Mouse (Mus musculus) embryonic facial prominence, embryonic 11.5 days (tissue): ENCODE measurements around the gene Dact2. TPM values are rescaled to one million over a fixed set of nuclear protein-coding genes. Genes with fewer than 3 reads are reported as not detected.

Experiments
- ATAC-seq: fragments of 200-750 bp; cut with Nextera tagmentation; replicated peaks from 2 replicates; pipeline ENCODE4 v1.8.0; 2017; ENCODE audit warnings: low read depth; ENCODE audit not compliant: insufficient number of reproducible peaks, low FRiP score, low TSS enrichment
- DNase-seq: peaks from one replicate; pipeline ENCODE4 v3.0.0-alpha.2; 2015; ENCODE audit warnings: low spot score
- H3K27ac ChIP-seq: fragments of 300-500 bp; sonication (generic); replicated peaks from 2 replicates; pipeline ENCODE4 v1.5.1; 2014; ENCODE audit warnings: mild to moderate bottlenecking, low read depth, low read length, control low read depth
- H3K27me3 ChIP-seq: fragments of 300-500 bp; sonication (generic); 2 replicates; pipeline ENCODE4 v1.6.1; 2014; ENCODE audit warnings: mild to moderate bottlenecking, low read length, moderate library complexity, mixed read lengths; ENCODE audit not compliant: control insufficient read depth, insufficient read depth
- H3K36me3 ChIP-seq: fragments of 300-500 bp; sonication (generic); replicated peaks from 2 replicates; pipeline ENCODE4 v1.6.1; 2014; ENCODE audit warnings: low read depth, mild to moderate bottlenecking, low read length, moderate library complexity, mixed read lengths; ENCODE audit not compliant: control insufficient read depth, insufficient read depth
- H3K4me1 ChIP-seq: fragments of 300-500 bp; sonication (generic); 2 replicates; pipeline ENCODE4 v1.6.1; 2014; ENCODE audit warnings: low read length, mixed read lengths; ENCODE audit not compliant: control insufficient read depth, insufficient read depth
- H3K4me2 ChIP-seq: fragments of 300-500 bp; sonication (generic); 2 replicates; pipeline ENCODE4 v1.6.1; 2014; ENCODE audit warnings: low read depth, mild to moderate bottlenecking, control low read depth, low read length, moderate library complexity
- H3K4me3 ChIP-seq: fragments of 300-500 bp; sonication (generic); 2 replicates; pipeline ENCODE4 v1.5.1; 2014; ENCODE audit warnings: low read depth, low read length, control low read depth
- H3K9ac ChIP-seq: fragments of 300-500 bp; sonication (generic); replicated peaks from 2 replicates; pipeline ENCODE4 v1.6.1; 2014; ENCODE audit warnings: mild to moderate bottlenecking, control low read depth, low read length
- H3K9me3 ChIP-seq: fragments of 300-500 bp; sonication (generic); replicated peaks from 2 replicates; pipeline ENCODE4 v1.6.1; 2016; ENCODE audit warnings: mild to moderate bottlenecking, low read length, inconsistent platforms, mixed read lengths; ENCODE audit not compliant: control insufficient read depth
- WGBS: fragments of 180-500 bp; shearing (Covaris S2); extraction: QIAGEN DNeasy Blood & Tissue Kit; methylation state at CpG from one replicate; pipeline ENCODE4 v1.1.7; 2014; 5-methylcytosine and 5-hydroxymethylcytosine counted together
- polyA plus RNA-seq: library from polyadenylated mRNA; unstranded; fragments of >200 nt; fragmentation: Nextera tagmentation; extraction: Ambion mirVana; gene quantifications from 2 replicates; pipeline ENCODE4 v1.2.1, GENCODE M21; 2014

The Dact2 gene
- polyA plus RNA-seq, 1 experiment from 2014 or later, result 1.1 TPM

DNA sequence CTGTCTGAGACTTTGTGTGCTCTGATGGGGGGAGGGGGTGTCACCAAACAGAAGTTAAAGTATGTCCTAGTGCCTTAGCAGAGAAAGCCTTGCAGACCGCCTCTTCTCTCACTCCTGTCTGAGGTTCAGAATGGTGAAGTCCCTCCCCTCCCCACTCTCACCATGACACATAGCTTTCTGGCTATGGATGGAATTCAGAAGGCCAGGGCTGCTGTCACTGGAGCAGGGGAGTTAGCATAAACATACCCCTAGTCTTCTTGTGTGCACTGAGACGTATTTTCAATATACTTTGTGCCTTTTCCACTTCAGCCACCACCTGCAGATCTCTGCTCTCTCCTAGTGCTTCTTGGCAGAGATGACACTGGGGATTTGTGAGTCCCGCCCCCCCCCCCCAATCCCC, 31.9 kb downstream of the Dact2 start:
- no peaks in the 10 kb centered on the region for H3K4me1 ChIP-seq
- WGBS, result 48% methylated on average over 3 of the region's 3 CpGs

DNA sequence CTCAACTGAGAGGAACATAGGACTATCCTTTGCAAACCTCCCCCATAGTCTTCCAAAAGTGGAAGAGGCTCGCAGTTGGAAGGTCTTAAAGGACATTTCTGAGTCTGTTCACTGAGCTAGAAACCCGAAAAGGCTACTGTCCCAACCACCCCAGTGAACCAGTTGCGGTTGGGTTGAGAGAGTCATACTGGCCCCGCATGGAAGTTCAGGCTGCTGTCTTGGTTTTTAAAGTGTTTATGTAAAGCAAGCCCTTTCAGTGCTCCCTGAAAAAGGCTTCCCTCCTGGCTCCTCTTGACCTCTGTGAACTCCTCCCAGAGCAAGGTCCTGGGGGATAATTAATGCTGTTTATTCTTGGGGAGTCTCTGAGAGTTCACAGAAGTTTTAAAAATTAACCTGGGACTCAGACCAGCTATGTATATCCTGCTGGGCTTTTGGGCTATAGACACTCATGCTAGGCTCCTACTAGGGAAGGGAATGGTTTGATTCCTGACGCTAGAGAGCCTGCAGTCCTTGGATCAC, 33.1 kb downstream of the Dact2 start:
- Histone ChIP-seq H3K4me3 (no peak overlapping the region), H3K9ac (no peak overlapping the region), H3K4me2 (no peak overlapping the region), H3K9me3 (no peaks in the 10 kb centered on the region), H3K27ac (no peak overlapping the region), H3K27me3 (no peaks in the 10 kb centered on the region), H3K36me3 (no peaks in the 10 kb centered on the region), H3K4me1 (no peaks in the 10 kb centered on the region)
- 47% methylated on average over 5 of the region's 5 CpGs for WGBS
- ATAC-seq (no peak), DNase-seq (no peak)

More for the DNA sequence above, 31.9 kb downstream of the Dact2 start:
- H3K27ac ChIP-seq, result no peak overlapping the region
- no peak for ATAC-seq
- no peak for DNase-seq
- H3K4me2 ChIP-seq, result no peak overlapping the region
- H3K36me3 ChIP-seq, result no peaks in the 10 kb centered on the region
- no peaks in the 10 kb centered on the region for H3K27me3 ChIP-seq
- H3K9ac ChIP-seq, result no peak overlapping the region
- no peak overlapping the region for H3K4me3 ChIP-seq
- no peaks in the 10 kb centered on the region for H3K9me3 ChIP-seq

DNA sequence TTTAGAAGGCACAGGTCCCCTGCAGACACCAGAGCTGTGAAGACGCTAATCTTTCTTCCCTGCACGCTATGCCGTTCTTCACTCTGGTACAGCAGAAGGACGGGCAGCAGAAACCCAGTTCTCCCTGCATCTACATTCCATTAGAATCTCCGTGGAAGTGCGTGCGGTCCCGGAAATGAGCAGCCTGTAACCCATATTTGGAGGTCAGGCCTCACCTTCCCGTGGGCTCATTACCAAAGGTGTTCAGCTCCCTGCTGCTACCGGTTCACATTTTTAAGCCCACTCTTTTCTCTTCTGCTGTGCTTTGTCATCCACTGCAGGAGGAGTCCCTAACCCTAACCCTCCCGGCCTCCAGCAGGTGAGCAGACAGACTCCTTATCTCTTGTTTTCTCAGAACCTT, 34.7 kb downstream of the Dact2 start:
- no peaks in the 10 kb centered on the region for H3K9me3 ChIP-seq
- H3K4me3 ChIP-seq, result no peak overlapping the region
- peaks cover 4% of the 10 kb centered on the region; the same call in 1 of the 2 replicates for H3K4me1 ChIP-seq
- H3K4me2 ChIP-seq, result no peak overlapping the region
- no peak for ATAC-seq
- H3K9ac ChIP-seq, result no peak overlapping the region
- H3K27me3 ChIP-seq, result no peaks in the 10 kb centered on the region
- no peak overlapping the region for H3K27ac ChIP-seq
- no peaks in the 10 kb centered on the region for H3K36me3 ChIP-seq
- DNase-seq, result no peak
- 74% methylated on average over 11 of the region's 11 CpGs for WGBS

DNA sequence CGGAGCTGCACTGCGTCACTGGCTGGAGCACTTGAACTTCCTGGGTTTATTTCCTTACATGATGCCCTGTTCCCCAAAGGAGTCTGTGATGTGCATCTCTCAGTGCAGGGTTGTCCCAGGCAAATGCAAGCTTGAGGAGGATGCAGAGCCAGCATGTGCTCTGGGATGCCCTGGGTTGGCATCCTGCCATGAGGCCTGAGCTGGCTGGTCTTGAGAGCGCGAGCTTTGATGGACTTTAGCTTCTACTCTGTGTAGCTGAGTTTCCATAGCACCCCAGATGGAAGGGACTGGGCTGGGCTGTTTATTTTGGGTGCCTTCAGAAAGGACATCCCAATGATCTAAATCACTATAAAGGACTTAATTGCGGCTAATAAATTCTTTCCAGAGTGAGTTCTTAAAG, 36.5 kb downstream of the Dact2 start:
- no peak overlapping the region for H3K4me3 ChIP-seq
- 90% methylated on average over 5 of the region's 5 CpGs for WGBS
- H3K9me3 ChIP-seq, result no peaks in the 10 kb centered on the region
- no peak overlapping the region for H3K27ac ChIP-seq
- ATAC-seq (no peak), DNase-seq (no peak)
- H3K4me1 ChIP-seq, result peaks cover 4% of the 10 kb centered on the region; the same call in 1 of the 2 replicates
- H3K4me2 ChIP-seq, result no peak overlapping the region
- no peaks in the 10 kb centered on the region for H3K36me3 ChIP-seq
- H3K27me3 ChIP-seq, result no peaks in the 10 kb centered on the region
- H3K9ac ChIP-seq, result no peak overlapping the region

DNA sequence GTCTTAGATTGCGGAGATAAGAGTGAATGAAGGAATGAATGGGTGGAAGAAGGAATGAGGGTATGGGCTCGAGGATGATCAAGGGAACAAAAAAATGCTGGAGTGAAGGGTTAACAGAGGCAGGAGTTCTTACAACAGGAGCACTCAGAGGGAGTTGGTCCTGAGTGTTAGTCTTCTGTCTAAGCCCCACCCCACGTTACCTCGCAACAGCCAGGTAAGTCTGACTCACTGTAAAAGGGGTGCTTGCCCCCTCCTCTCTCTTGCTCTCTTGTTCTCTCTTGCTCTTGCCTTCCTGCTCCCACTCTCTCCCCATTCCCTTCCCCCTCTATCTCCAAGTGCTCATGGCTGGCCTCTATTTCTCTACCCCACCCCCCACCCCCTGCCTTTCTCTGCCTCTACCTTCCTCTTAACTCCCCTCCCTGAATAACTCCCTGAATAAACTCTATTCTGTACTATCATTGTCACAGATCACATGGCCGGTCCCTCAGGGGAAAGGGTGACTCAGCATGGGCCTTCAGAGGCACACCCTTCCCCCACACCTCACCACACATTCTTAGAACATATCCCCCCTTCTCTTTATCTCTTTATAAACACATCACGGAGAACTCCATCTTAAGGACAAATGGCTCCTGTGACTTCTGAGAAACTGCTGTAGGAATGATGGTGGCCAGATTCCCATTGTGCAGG, 37.2 kb downstream of the Dact2 start:
- 65% methylated on average over 6 of the region's 6 CpGs for WGBS
- H3K27me3 ChIP-seq, result no peaks in the 10 kb centered on the region
- no peaks in the 10 kb centered on the region for H3K36me3 ChIP-seq
- H3K9ac ChIP-seq, result no peak overlapping the region
- no peak overlapping the region for H3K4me2 ChIP-seq
- peaks cover 4% of the 10 kb centered on the region; the same call in 1 of the 2 replicates for H3K4me1 ChIP-seq
- DNase-seq, result no peak
- ATAC-seq, result no peak
- H3K27ac ChIP-seq, result no peak overlapping the region
- H3K4me3 ChIP-seq, result no peak overlapping the region
- H3K9me3 ChIP-seq, result no peaks in the 10 kb centered on the region

DNA sequence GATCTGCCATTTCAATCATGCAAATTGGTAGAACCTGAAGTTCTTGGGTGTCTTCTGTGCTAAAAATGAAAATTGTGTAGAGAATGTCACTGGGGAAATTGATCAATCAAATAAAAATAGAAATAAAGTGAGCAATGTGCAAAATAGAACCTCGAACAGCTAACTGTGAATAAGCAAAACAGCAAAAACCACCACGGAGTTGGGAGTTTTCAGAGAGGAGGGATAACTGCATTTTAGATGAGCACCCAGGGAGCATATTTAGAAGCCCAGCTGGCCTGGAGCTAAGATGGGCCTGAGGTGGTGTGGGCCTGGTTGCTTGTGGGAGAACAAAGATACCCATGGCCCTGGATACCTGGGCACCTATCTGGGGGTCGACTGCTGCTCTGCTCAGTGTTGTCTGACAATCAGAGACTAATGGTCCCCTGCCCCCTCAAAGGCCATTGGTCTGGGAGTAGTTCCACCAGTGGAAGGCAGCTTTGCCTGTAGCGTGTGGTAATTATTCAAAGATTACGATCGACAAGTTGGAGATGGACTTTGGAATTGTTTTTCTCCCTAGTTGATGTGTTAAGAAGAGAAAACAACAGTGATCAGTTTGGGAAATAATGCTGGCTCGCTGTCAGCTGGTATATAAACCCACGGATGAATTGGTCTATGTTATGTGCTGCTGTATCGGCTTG, 38.0 kb downstream of the Dact2 start:
- H3K4me3 ChIP-seq, result no peak overlapping the region
- no peaks in the 10 kb centered on the region for H3K27me3 ChIP-seq
- DNase-seq, result no peak
- WGBS, result 52% methylated on average over 9 of the region's 9 CpGs
- no peak overlapping the region for H3K9ac ChIP-seq
- ATAC-seq, result no peak
- peaks cover 4% of the 10 kb centered on the region; the same call in 1 of the 2 replicates for H3K4me1 ChIP-seq
- no peaks in the 10 kb centered on the region for H3K9me3 ChIP-seq
- H3K36me3 ChIP-seq, result no peaks in the 10 kb centered on the region
- H3K27ac ChIP-seq, result no peak overlapping the region
- H3K4me2 ChIP-seq, result no peak overlapping the region; the same call in 1 of the 2 replicates

DNA sequence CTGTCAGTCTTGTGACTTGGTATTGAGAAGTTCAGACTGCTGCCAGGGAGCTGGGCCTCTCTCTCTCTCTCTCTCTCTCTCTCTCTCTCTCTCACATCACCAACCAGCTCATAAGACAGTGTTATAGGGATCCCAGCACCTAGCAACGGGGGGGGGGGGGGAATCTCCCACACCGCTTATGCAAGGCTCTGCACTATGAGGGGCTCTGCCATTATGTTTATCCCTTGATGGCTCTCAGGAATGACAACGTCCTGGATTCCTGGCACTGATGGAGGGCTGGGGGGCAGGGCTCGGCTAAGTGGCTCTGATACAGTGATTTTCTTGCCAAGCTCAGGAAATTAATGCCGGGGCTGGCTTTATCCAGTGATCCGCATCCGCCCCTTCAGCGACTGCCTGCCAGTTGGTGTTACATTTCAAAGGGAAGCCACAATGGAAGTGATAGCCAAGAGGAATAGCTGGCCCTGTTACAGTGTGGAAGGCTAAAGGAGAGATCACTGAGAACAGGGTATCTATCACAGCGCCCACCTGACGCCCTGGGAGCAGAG, 38.7 kb downstream of the Dact2 start:
- Histone ChIP-seq H3K9me3 (no peaks in the 10 kb centered on the region), H3K9ac (no peak overlapping the region; the same call in 1 of the 2 replicates), H3K27me3 (no peaks in the 10 kb centered on the region), H3K4me1 (peaks cover 4% of the 10 kb centered on the region; the same call in 1 of the 2 replicates), H3K4me2 (peak overlapping the region; percentile 24), H3K27ac (no peak overlapping the region), H3K36me3 (no peaks in the 10 kb centered on the region), H3K4me3 (no peak overlapping the region)
- peak; percentile 61 for ATAC-seq
- 3% methylated on average over 10 of the region's 10 CpGs for WGBS
- peak; percentile 72 for DNase-seq

DNA sequence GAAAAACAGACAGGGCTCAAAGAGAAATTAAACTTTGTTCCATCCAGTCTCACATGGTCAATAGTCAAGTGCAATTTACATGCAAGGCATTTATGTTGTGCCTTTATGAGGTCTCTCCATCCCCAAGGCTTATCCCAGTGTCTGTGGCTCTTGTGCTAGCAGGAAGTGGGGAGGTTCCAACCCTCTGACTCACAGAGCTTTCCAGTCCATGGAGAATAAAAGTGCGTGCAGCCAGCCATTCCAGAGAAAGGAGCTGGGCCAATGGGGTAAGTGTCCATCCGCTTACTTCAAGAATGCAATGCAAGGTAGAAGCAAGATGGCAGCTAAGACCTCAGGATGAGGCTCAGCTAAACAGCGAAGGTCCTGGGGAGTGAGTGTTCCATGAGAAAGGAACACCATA, 43.3 kb downstream of the Dact2 start:
- WGBS, result 94% methylated on average over 3 of the region's 3 CpGs
- ATAC-seq, result no peak

More for the DNA sequence above, 43.3 kb downstream of the Dact2 start:
- peaks cover 4% of the 10 kb centered on the region; the same call in 1 of the 2 replicates for H3K4me1 ChIP-seq
- no peak overlapping the region for H3K4me3 ChIP-seq
- no peaks in the 10 kb centered on the region for H3K9me3 ChIP-seq
- no peak overlapping the region for H3K4me2 ChIP-seq
- H3K36me3 ChIP-seq, result no peaks in the 10 kb centered on the region
- H3K27ac ChIP-seq, result no peak overlapping the region
- H3K27me3 ChIP-seq, result no peaks in the 10 kb centered on the region
- no peak overlapping the region for H3K9ac ChIP-seq
- no peak for DNase-seq
